Mouse (Mus musculus): ENCODE measurements around the gene Scamp5.

- TF ChIP-seq HCFC1 (IDR thresholded peaks at IDR 0.05; ENCODE audit: borderline replicate concordance, insufficient read depth, low read length): 0 out of 2 replicates have a peak, but pooled peaks have one; percentile 32
- TF ChIP-seq MAFK (IDR thresholded peaks at IDR 0.05; ENCODE audit: insufficient read depth, low read depth, low read length): no peak
- no peak for TF ChIP-seq ZC3H11A (IDR thresholded peaks at IDR 0.05; ENCODE audit: borderline replicate concordance, low read depth, low read length)
Measured at GRCm38 (mm10) chr9:57503622-57504380, 35.9 kb upstream of the Scamp5 start, which contains the start of gene Rpp25.
